Mouse (Mus musculus): ENCODE measurements around the gene Gm21060.
"Not testable (repeated sequence)": the region's sequence is repeated elsewhere in the genome, so short reads cannot be mapped to it uniquely, and the experiment has no call there.

Gm21060 gene

GRCm38 (mm10) chr19:61296969-61297368, at the start of gene Gm21060:
TSS of gene Gm21060 (minus strand) at chr19:61297069.
- DNase-seq (ENCODE audit: low read depth, low spot score) = no peak

DNA sequence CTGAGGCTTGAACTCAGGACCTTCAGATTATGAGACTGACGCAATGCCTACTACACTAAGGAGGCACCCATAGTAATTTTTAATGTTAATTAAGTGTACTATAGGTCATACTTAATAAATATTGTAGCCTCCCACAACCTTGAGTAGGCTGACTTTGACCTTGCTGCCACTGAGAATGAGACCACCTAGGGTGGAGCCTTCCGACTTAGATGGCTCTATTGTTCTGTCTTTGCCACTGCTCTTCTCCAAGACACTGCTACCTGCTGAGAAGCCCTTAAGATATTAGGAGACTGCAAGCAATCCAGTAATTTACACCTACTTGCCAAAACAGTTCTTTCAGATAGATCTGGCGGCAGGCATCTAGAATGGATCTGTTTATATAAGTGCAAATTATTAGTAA, 24.0 kb upstream of the Gm21060 start:
- DNase-seq (ENCODE audit: low read depth, low spot score) = peak; percentile 90

GRCm38 (mm10) chr19:61313185-61313584, 16.3 kb upstream of the Gm21060 start:
- DNase-seq (ENCODE audit: low read depth, low spot score) = peak; percentile 58

DNA sequence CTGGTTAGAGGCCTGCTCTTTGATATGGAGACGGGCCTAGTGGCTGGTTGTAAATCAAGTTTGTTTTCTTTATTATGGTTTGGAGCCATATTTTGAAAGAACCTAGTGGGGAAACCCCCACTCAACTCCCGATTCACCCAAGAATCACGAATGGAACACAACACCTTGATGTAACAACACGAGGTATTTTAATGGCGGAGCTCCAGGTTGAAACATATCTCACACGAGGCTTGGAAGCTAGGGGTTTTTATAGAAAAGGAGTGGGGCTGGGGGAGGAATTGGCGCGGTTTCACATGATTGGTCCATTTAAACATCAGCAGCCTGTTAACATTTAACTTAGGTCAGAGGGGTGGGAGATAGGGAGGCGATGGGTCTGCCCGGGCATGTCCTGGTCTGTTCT, 15.5 kb upstream of the Gm21060 start:
- not testable (repeated sequence) for DNase-seq (ENCODE audit: low read depth, low spot score)

GRCm38 (mm10) chr19:61308083-61308482, 11.2 kb upstream of the Gm21060 start:
- DNase-seq (ENCODE audit: low read depth, low spot score) = not testable (repeated sequence)

GRCm38 (mm10) chr19:61285033-61285432, 11.8 kb downstream of the Gm21060 start:
- peak; percentile 89 for DNase-seq (ENCODE audit: low read depth, low spot score)

- no peak for DNase-seq (ENCODE audit: low read depth, low spot score)
These were observed 13.3 kb downstream of the Gm21060 start for GRCm38 (mm10) chr19:61283581-61283980.

- DNase-seq (ENCODE audit: low read depth, low spot score) = no peak
These were observed 21.4 kb downstream of the Gm21060 start for GRCm38 (mm10) chr19:61275446-61275845.

- DNase-seq (ENCODE audit: low read depth, low spot score) = peak; percentile 73
These were observed 27.7 kb downstream of the Gm21060 start for GRCm38 (mm10) chr19:61269141-61269540.

GRCm38 (mm10) chr19:61267141-61267540, 29.7 kb downstream of the Gm21060 start:
- DNase-seq (ENCODE audit: low read depth, low spot score) = peak; percentile 16

- DNase-seq (ENCODE audit: low read depth, low spot score) = peak; percentile 51
These were observed 30.2 kb downstream of the Gm21060 start for GRCm38 (mm10) chr19:61266651-61267050.

- peak; percentile 59 for DNase-seq (ENCODE audit: low read depth, low spot score)
These were observed 30.6 kb downstream of the Gm21060 start for GRCm38 (mm10) chr19:61266246-61266615.

GRCm38 (mm10) chr19:61265349-61266245, 31.3 kb downstream of the Gm21060 start:
- peak; percentile 97 for DNase-seq (ENCODE audit: low read depth, low spot score)

DNA sequence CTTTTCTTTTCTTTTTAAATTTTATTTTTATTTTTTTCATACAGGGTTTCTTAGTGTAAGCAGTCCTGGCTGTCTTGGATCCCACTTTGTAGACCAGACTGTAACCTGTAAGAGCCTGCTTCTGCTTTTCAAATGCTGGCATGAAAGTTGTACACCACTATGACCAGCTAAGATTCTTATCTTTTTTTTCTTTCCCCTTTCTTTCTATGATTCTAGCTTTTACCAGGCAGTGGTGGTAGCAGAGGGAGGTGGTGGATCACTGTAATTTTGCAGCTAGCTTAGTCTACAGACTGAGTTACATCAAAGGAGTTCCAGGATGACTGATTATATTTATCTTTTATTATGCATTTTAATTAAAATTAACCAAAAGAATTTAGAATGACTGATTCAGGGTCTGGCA, 31.9 kb downstream of the Gm21060 start:
- DNase-seq (ENCODE audit: low read depth, low spot score) = no peak

DNA sequence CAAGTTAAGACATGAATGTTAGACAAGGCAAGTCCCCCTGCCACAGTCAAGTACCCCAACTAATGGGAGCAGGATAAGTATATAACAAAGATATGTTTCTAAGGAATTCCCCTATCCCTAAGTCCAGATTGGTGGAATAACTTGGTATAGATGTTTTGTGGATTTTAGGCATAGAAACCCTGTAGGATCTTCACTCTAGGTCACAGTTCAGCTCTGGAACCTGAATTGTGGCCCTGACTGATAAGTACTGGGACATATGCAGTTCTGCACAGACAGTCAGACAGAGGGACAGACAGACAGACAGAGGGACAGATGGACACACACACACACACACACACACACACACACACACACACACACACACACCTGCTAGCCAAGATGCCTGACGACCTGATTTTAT, 32.6 kb downstream of the Gm21060 start:
- peak; percentile 72 for DNase-seq (ENCODE audit: low read depth, low spot score)

- no peak for DNase-seq (ENCODE audit: low read depth, low spot score)
These were observed 35.6 kb downstream of the Gm21060 start for GRCm38 (mm10) chr19:61261241-61261640.

DNA sequence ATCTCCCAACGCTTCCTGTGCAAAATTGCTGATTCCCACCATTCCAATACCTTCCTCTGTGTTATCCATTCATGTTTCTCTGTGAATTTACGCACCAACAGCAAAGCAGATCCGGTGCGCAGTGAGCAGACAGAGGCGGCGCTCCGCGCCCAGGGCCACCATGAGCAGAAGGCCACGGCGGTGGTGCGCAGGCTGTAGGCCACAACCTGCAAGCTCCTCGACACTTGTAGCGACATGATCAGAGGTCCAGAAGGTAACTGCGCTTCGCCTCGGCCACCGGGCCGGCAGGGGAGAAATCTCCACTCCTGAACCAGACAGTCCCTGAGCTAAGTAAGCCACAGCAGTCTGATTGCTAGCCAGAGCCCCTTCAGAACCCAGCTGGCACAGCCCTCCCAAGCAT, 39.1 kb downstream of the Gm21060 start:
- peak; percentile 25 for DNase-seq (ENCODE audit: low read depth, low spot score)

- no peak for DNase-seq (ENCODE audit: low read depth, low spot score)
These were observed 40.5 kb downstream of the Gm21060 start for GRCm38 (mm10) chr19:61256166-61256887.

GRCm38 (mm10) chr19:61247334-61247733, 49.5 kb downstream of the Gm21060 start:
- DNase-seq (ENCODE audit: low read depth, low spot score) = not testable (repeated sequence)

Measured in ES-CJ7 (cell line).